Mouse (Mus musculus): ENCODE measurements around the gene Olfr1043. TPM values are rescaled to one million over a fixed set of nuclear protein-coding genes. Genes with fewer than 3 reads are reported as not detected.

The Olfr1043 gene
- total RNA-seq (2012; rRNA removed) (not detected in 2 replicates), total RNA-seq (2014; rRNA removed) (not detected in 2 replicates), polyA plus RNA-seq (2012; ENCODE audit: insufficient read length, low read depth) (not detected in 2 replicates)

- in situ Hi-C loops (cut with MboI; ENCODE audit: low pct_ligation_motif_present, low pct_unique_long_range_greater_than_20kb, low sequenced_read_pairs), result no loop called here
- H3K4me2 ChIP-seq (ENCODE audit: insufficient read depth, low read depth, poor library complexity, severe bottlenecking), result no peak within 1 kb of the TSS
- peaks cover 15% of the 10 kb centered on the region for H3K9me3 ChIP-seq (replicated peaks; ENCODE audit: low read length)
- H3K4me1 ChIP-seq (ENCODE audit: control insufficient read depth in 1 of 2, insufficient read depth in 2 of 2), result no peaks in the 10 kb centered on the region
- no peaks in the 10 kb centered on the region for H3K27me3 ChIP-seq (replicated peaks)
- H3K36me3 ChIP-seq (replicated peaks in 1 of 2; ENCODE audit: control insufficient read depth in 1 of 2, insufficient read depth in 1 of 2, low read length in 1 of 2), result no peaks in the 10 kb centered on the region
- H3K9ac ChIP-seq (ENCODE audit: insufficient read depth, low read depth), result no peak within 1 kb of the TSS
- H3K79me2 ChIP-seq (replicated peaks; ENCODE audit: control insufficient read depth, extremely low read depth, insufficient read depth, poor library complexity, severe bottlenecking), result no peaks in the 10 kb centered on the region
- TF ChIP-seq SMC3 (IDR thresholded peaks at IDR 0.05; ENCODE audit: low read depth, low read length) (no peak), MAX (IDR thresholded peaks at IDR 0.05; ENCODE audit: low read length) (no peak), IRF4 (IDR thresholded peaks at IDR 0.05; ENCODE audit: low read depth, low read length) (no peak), ZNF384 (IDR thresholded peaks at IDR 0.05; ENCODE audit: low read depth, low read length) (no peak), ZMIZ1 (IDR thresholded peaks at IDR 0.05; ENCODE audit: low read depth, low read length) (no peak), SIN3A (IDR thresholded peaks at IDR 0.05; ENCODE audit: low read length) (no peak), NELFE (IDR thresholded peaks at IDR 0.05; ENCODE audit: low read depth, low read length) (no peak), PAX5 (IDR thresholded peaks at IDR 0.05; ENCODE audit: low read length) (no peak), ELF1 (IDR thresholded peaks at IDR 0.05; ENCODE audit: low read depth, low read length) (no peak), GABPA (IDR thresholded peaks at IDR 0.05; ENCODE audit: insufficient replicate concordance, low read depth, low read length) (no peak), E2F4 (IDR thresholded peaks at IDR 0.05; ENCODE audit: insufficient replicate concordance, low read depth, low read length) (no peak)
- no peak within 1 kb of the TSS for H3K4me3 ChIP-seq (replicated peaks in 1 of 3; ENCODE audit: low read depth in 2 of 3, low read length in 2 of 3, poor library complexity in 1 of 3)
- dilution Hi-C loops (cut with MboI; ENCODE audit: extremely low pct_ligation_motif_present, extremely low pct_unique_long_range_greater_than_20kb, low sequenced_read_pairs), result no loop called here
- no peak for DNase-seq (ENCODE audit: extremely low read depth)
- no peak within 1 kb of the TSS for H3K27ac ChIP-seq (ENCODE audit: insufficient read depth, low read depth)
Observed at GRCm38 (mm10) chr2:86167422-86167821, at the start of gene Olfr1043. Olfr1043 (minus strand) TSS chr2:86167522.

GRCm38 (mm10) chr2:86202909-86203308 is 35.6 kb upstream of the Olfr1043 start, which contains the start of gene Olfr1045:
Olfr1045 (minus strand) TSS chr2:86203009.
- Histone ChIP-seq H3K4me2 (ENCODE audit: insufficient read depth, low read depth, poor library complexity, severe bottlenecking) (no peak within 1 kb of the TSS), H3K4me3 (replicated peaks in 1 of 3; ENCODE audit: low read depth in 2 of 3, low read length in 2 of 3, poor library complexity in 1 of 3) (no peak within 1 kb of the TSS), H3K9ac (ENCODE audit: insufficient read depth, low read depth) (no peak within 1 kb of the TSS), H3K36me3 (replicated peaks in 1 of 2; ENCODE audit: control insufficient read depth in 1 of 2, insufficient read depth in 1 of 2, low read length in 1 of 2) (no peaks in the 10 kb centered on the region), H3K79me2 (replicated peaks; ENCODE audit: control insufficient read depth, extremely low read depth, insufficient read depth, poor library complexity, severe bottlenecking) (no peaks in the 10 kb centered on the region), H3K9me3 (replicated peaks; ENCODE audit: low read length) (peaks cover 15% of the 10 kb centered on the region), H3K27ac (ENCODE audit: insufficient read depth, low read depth) (no peak within 1 kb of the TSS), H3K27me3 (replicated peaks) (no peaks in the 10 kb centered on the region), H3K4me1 (ENCODE audit: control insufficient read depth in 1 of 2, insufficient read depth in 2 of 2) (no peaks in the 10 kb centered on the region)
- dilution Hi-C loops (cut with MboI; ENCODE audit: extremely low pct_ligation_motif_present, extremely low pct_unique_long_range_greater_than_20kb, low sequenced_read_pairs), result no loop called here
- no peak for TF ChIP-seq NRF1 (IDR thresholded peaks at IDR 0.05; ENCODE audit: low read depth, low read length)
- no peak for TF ChIP-seq PAX5 (IDR thresholded peaks at IDR 0.05; ENCODE audit: low read length)
- TF ChIP-seq POLR2A (IDR thresholded peaks at IDR 0.05; ENCODE audit: low read depth, low read length), result no peak
- TF ChIP-seq ZMIZ1 (IDR thresholded peaks at IDR 0.05; ENCODE audit: low read depth, low read length), result no peak
- in situ Hi-C loops (cut with MboI; ENCODE audit: low pct_ligation_motif_present, low pct_unique_long_range_greater_than_20kb, low sequenced_read_pairs), result no loop called here
- no peak for DNase-seq (ENCODE audit: extremely low read depth)

GRCm38 (mm10) chr2:86195863-86196262 is 28.5 kb upstream of the Olfr1043 start:
- in situ Hi-C loops (cut with MboI; ENCODE audit: low pct_ligation_motif_present, low pct_unique_long_range_greater_than_20kb, low sequenced_read_pairs) (no loop called here), dilution Hi-C loops (cut with MboI; ENCODE audit: extremely low pct_ligation_motif_present, extremely low pct_unique_long_range_greater_than_20kb, low sequenced_read_pairs) (no loop called here)
- Histone ChIP-seq H3K4me1 (ENCODE audit: control insufficient read depth in 1 of 2, insufficient read depth in 2 of 2) (no peaks in the 10 kb centered on the region), H3K36me3 (replicated peaks in 1 of 2; ENCODE audit: control insufficient read depth in 1 of 2, insufficient read depth in 1 of 2, low read length in 1 of 2) (no peaks in the 10 kb centered on the region), H3K27ac (ENCODE audit: insufficient read depth, low read depth) (no peak overlapping the region), H3K4me3 (replicated peaks in 1 of 3; ENCODE audit: low read depth in 2 of 3, low read length in 2 of 3, poor library complexity in 1 of 3) (no peak overlapping the region), H3K27me3 (replicated peaks) (no peaks in the 10 kb centered on the region), H3K9me3 (replicated peaks; ENCODE audit: low read length) (peaks cover 24% of the 10 kb centered on the region), H3K4me2 (ENCODE audit: insufficient read depth, low read depth, poor library complexity, severe bottlenecking) (no peak overlapping the region), H3K79me2 (replicated peaks; ENCODE audit: control insufficient read depth, extremely low read depth, insufficient read depth, poor library complexity, severe bottlenecking) (no peaks in the 10 kb centered on the region), H3K9ac (ENCODE audit: insufficient read depth, low read depth) (no peak overlapping the region)
- DNase-seq (ENCODE audit: extremely low read depth), result no peak
- TF ChIP-seq MEF2A (IDR thresholded peaks at IDR 0.05; ENCODE audit: borderline replicate concordance, low read depth, low read length), result no peak
- no peak for TF ChIP-seq ELF1 (IDR thresholded peaks at IDR 0.05; ENCODE audit: low read depth, low read length)
- no peak for TF ChIP-seq KAT2A (IDR thresholded peaks at IDR 0.05; ENCODE audit: insufficient replicate concordance, low read length)
- TF ChIP-seq TBP (conservative IDR thresholded peaks at IDR 0.05; ENCODE audit: low read depth, low read length), result no peak
- TF ChIP-seq MYC (IDR thresholded peaks at IDR 0.05; ENCODE audit: low read depth, low read length), result no peak
- TF ChIP-seq SMC3 (IDR thresholded peaks at IDR 0.05; ENCODE audit: low read depth, low read length), result no peak
- no peak for TF ChIP-seq ETS1 (conservative IDR thresholded peaks at IDR 0.05; ENCODE audit: low read depth, low read length)
- no peak for TF ChIP-seq RAD21 (IDR thresholded peaks at IDR 0.05; ENCODE audit: low read depth, low read length)
- TF ChIP-seq ZC3H11A (IDR thresholded peaks at IDR 0.05; ENCODE audit: low read depth, low read length), result no peak
- TF ChIP-seq E2F4 (IDR thresholded peaks at IDR 0.05; ENCODE audit: insufficient replicate concordance, low read depth, low read length), result no peak
- TF ChIP-seq USF2 (conservative IDR thresholded peaks at IDR 0.05; ENCODE audit: low read depth, low read length), result no peak
- TF ChIP-seq MAX (IDR thresholded peaks at IDR 0.05; ENCODE audit: low read length), result no peak
- TF ChIP-seq JUN (IDR thresholded peaks at IDR 0.05; ENCODE audit: insufficient read depth, low read depth, low read length), result no peak
- TF ChIP-seq CHD2 (IDR thresholded peaks at IDR 0.05; ENCODE audit: low read length), result no peak
- TF ChIP-seq ZMIZ1 (IDR thresholded peaks at IDR 0.05; ENCODE audit: low read depth, low read length), result no peak
- no peak for TF ChIP-seq USF1 (IDR thresholded peaks at IDR 0.05; ENCODE audit: low read depth, low read length)
- TF ChIP-seq POLR2A (IDR thresholded peaks at IDR 0.05; ENCODE audit: low read depth, low read length), result no peak
- no peak for TF ChIP-seq GABPA (IDR thresholded peaks at IDR 0.05; ENCODE audit: insufficient replicate concordance, low read depth, low read length)
- TF ChIP-seq NELFE (IDR thresholded peaks at IDR 0.05; ENCODE audit: low read depth, low read length), result no peak
